ENCODE assay signal across 20 mouse cellular contexts in the genomic region with DNA sequence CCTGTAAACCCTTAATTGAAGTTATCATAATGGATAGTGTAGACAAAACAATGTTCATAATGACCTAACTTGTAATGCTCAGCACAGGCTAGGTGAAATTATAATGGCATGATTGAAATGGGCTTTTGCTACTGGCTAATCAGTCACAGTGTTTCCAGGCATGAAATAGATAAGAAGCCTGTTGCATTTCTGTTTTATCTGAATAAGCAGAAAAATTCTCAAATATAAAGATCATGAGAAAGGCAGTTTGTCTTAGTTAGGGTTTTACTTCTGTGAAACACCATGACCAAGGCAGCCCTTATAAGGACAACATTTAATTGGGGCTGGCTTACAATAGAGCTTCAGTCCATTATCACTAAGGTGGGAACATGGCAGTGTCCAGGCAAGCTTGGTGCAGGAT.
"Had no signal": no experiment of that assay in that cellular context is flagged by ENCODE, and none has a peak within 500 bp of the region (broad histone marks: within the 10 kb centered on the region; RNA-seq: fewer than 3 reads in every experiment).

No protein-coding gene starts in this region.

- H3K4me3 ChIP-seq: layer of hippocampus, adult 2 months; lung, embryonic 15.5 days; midbrain, embryonic 12.5 days; midbrain, embryonic 15.5 days; neural tube, embryonic 12.5 days; neural tube, embryonic 15.5 days had no signal

- DNase-seq: kidney, adult 18-20 months; kidney, adult 9 months; kidney, postnatal 25 days; layer of hippocampus, adult 9-11 months; lung, adult 18-20 months; lung, postnatal 10 days; lung, postnatal 36 days; right cerebral cortex, adult 18-20 months; right cerebral cortex, postnatal 14 days; right cerebral cortex, postnatal 4 days; thymus, postnatal 25 days had no signal

- H3K27ac ChIP-seq: layer of hippocampus, adult 2 months; lung, embryonic 15.5 days; midbrain, embryonic 12.5 days; midbrain, embryonic 15.5 days; neural tube, embryonic 12.5 days; neural tube, embryonic 15.5 days; stomach, postnatal 0 days had no signal

- ATAC-seq: inflammation-experienced regulatory T-cells, adult 6 months; intestine, embryonic 16.5 days; midbrain, embryonic 15.5 days had no signal

- H3K4me1 ChIP-seq: lung, embryonic 15.5 days; midbrain, embryonic 12.5 days; midbrain, embryonic 15.5 days had no signal

- H3K27me3 ChIP-seq: lung, embryonic 15.5 days; midbrain, embryonic 12.5 days; midbrain, embryonic 15.5 days; neural tube, embryonic 12.5 days; neural tube, embryonic 15.5 days had no signal

- H3K9me3 ChIP-seq: lung, embryonic 15.5 days; midbrain, embryonic 12.5 days; midbrain, embryonic 15.5 days; neural tube, embryonic 12.5 days; neural tube, embryonic 15.5 days had no signal

- H3K4me2 ChIP-seq: lung, embryonic 15.5 days; midbrain, embryonic 12.5 days; midbrain, embryonic 15.5 days; neural tube, embryonic 12.5 days; neural tube, embryonic 15.5 days had no signal

- H3K9ac ChIP-seq: lung, embryonic 15.5 days; midbrain, embryonic 12.5 days; midbrain, embryonic 15.5 days; neural tube, embryonic 12.5 days; neural tube, embryonic 15.5 days had no signal
